Mouse (Mus musculus) olfactory bulb, adult 2 months (tissue): ENCODE data around the gene Dgat2.
A peak's percentile ranks its signal among the peaks of the same experiment; 100 is the strongest.

Source experiments
- CTCF ChIP-seq: fragments of 200-500 bp; IDR thresholded peaks from 2 replicates; pipeline ENCODE4 v1.5.1; 2012; ENCODE audit warnings: low read depth, mild to moderate bottlenecking, low read length, moderate library complexity; ENCODE audit not compliant: insufficient read depth
- POLR2A ChIP-seq: fragments of 200-500 bp; IDR thresholded peaks from 2 replicates; pipeline ENCODE4 v1.6.1; 2012; ENCODE audit warnings: mild to moderate bottlenecking, low read depth, low read length, moderate library complexity; ENCODE audit not compliant: insufficient read depth

- TF ChIP-seq POLR2A (no peak), CTCF (peak; percentile 98)
Observed at GRCm38 (mm10) chr7:99151342-99151741, 31.2 kb downstream of the Dgat2 start.
